Mouse (Mus musculus) liver, adult 2 months (tissue): ENCODE measurements around the gene Dppa4. TPM values are rescaled to one million over a fixed set of nuclear protein-coding genes. Genes with fewer than 3 reads are reported as not detected.

Experiments
- DNase-seq: peaks from one replicate; pipeline ENCODE4 v3.0.0-alpha.2; 2011; ENCODE audit warnings: low read depth, low spot score; ENCODE audit errors: extremely low read depth
- H3K27ac ChIP-seq: fragments of 200-500 bp; replicated peaks from 2 replicates; pipeline ENCODE4 v1.5.1; 2012; ENCODE audit warnings: low read depth, mild to moderate bottlenecking, control low read depth, inconsistent platforms, low read length; ENCODE audit not compliant: insufficient read depth
- H3K27me3 ChIP-seq: fragments of 200-500 bp; 2 replicates; pipeline ENCODE4 v1.6.1; 2012; ENCODE audit warnings: mild to moderate bottlenecking, moderate library complexity, low read length, inconsistent platforms; ENCODE audit not compliant: control insufficient read depth, insufficient read depth
- H3K36me3 ChIP-seq: fragments of 200-500 bp; 2 replicates; pipeline ENCODE4 v1.6.1; 2012; ENCODE audit warnings: low read length, inconsistent platforms; ENCODE audit not compliant: control insufficient read depth, insufficient read depth
- H3K4me1 ChIP-seq: fragments of 200-500 bp; 2 replicates; pipeline ENCODE4 v1.6.1; 2011; ENCODE audit warnings: low read length; ENCODE audit not compliant: control insufficient read depth, insufficient read depth
- H3K4me3 ChIP-seq: fragments of 200-500 bp; 2 replicates; pipeline ENCODE4 v1.5.1; 2011; ENCODE audit warnings: low read depth, mild to moderate bottlenecking, control low read depth, low read length, moderate library complexity; ENCODE audit not compliant: insufficient read depth
- H3K79me2 ChIP-seq: fragments of 200-500 bp; 2 replicates; pipeline ENCODE4 v1.6.1; 2012; ENCODE audit warnings: inconsistent platforms, mild to moderate bottlenecking, low read length, moderate library complexity; ENCODE audit not compliant: control insufficient read depth, insufficient read depth
- H3K9ac ChIP-seq: fragments of 200-500 bp; 2 replicates; pipeline ENCODE4 v1.6.1; 2012; ENCODE audit warnings: low read depth, mild to moderate bottlenecking, control low read depth, inconsistent platforms, low read length
- CTCF ChIP-seq: fragments of 200-500 bp; IDR thresholded peaks from 2 replicates; pipeline ENCODE4 v1.5.1; 2011; ENCODE audit warnings: low read depth, low read length, control low read depth
- POLR2A ChIP-seq: fragments of 200-500 bp; IDR thresholded peaks from 2 replicates; pipeline ENCODE4 v1.6.1; 2011; ENCODE audit warnings: low read length, control low read depth; ENCODE audit not compliant: insufficient read depth; ENCODE audit errors: extremely low read depth
- WGBS: fragments of 180-500 bp; shearing (Covaris S2); methylation state at CpG from one replicate; pipeline ENCODE4 v1.1.7; 2018; 5-methylcytosine and 5-hydroxymethylcytosine counted together
- polyA plus RNA-seq: library from polyadenylated mRNA; depleted of rRNA; stranded (reverse); fragments of >200 nt; gene quantifications from 2 replicates; pipeline ENCODE4 v1.2.3, GENCODE M21; 2012
- total RNA-seq: library from RNA; depleted of rRNA; stranded (reverse); fragments of >200 nt; gene quantifications from 2 replicates; pipeline ENCODE4 v1.2.3, GENCODE M21; 2014

The Dppa4 gene
- total and polyA plus RNA-seq, 2 experiments, result not detected

- WGBS, result 82% methylated on average over 4 of the region's 4 CpGs
- Histone ChIP-seq H3K79me2 (no peaks in the 10 kb centered on the region), H3K4me1 (no peaks in the 10 kb centered on the region), H3K27ac (no peak overlapping the region), H3K36me3 (no peaks in the 10 kb centered on the region), H3K4me3 (no peak overlapping the region), H3K9ac (no peak overlapping the region), H3K27me3 (no peaks in the 10 kb centered on the region)
- no peak for TF ChIP-seq POLR2A
- no peak for TF ChIP-seq CTCF
- no peak for DNase-seq
These were observed 24.0 kb upstream of the Dppa4 start for GRCm38 (mm10) chr16:48259519-48259918.

- WGBS, result 88% methylated on average over 1 of the region's 1 CpGs
- DNase-seq, result no peak
- Histone ChIP-seq H3K27ac (no peak overlapping the region), H3K36me3 (no peaks in the 10 kb centered on the region), H3K4me1 (no peaks in the 10 kb centered on the region), H3K9ac (no peak overlapping the region), H3K79me2 (no peaks in the 10 kb centered on the region), H3K27me3 (no peaks in the 10 kb centered on the region), H3K4me3 (no peak overlapping the region)
- no peak for TF ChIP-seq CTCF
- no peak for TF ChIP-seq POLR2A
These were observed 20.6 kb upstream of the Dppa4 start for GRCm38 (mm10) chr16:48262901-48263300.

- Histone ChIP-seq H3K9ac (no peak overlapping the region), H3K4me1 (no peaks in the 10 kb centered on the region), H3K36me3 (no peaks in the 10 kb centered on the region), H3K79me2 (no peaks in the 10 kb centered on the region), H3K27me3 (no peaks in the 10 kb centered on the region), H3K27ac (no peak overlapping the region), H3K4me3 (no peak overlapping the region)
- DNase-seq, result no peak
- no peak for TF ChIP-seq CTCF
- TF ChIP-seq POLR2A, result no peak
- WGBS, result 62% methylated on average over 4 of the region's 4 CpGs
These were observed 17.7 kb upstream of the Dppa4 start for GRCm38 (mm10) chr16:48265856-48266255.

DNA sequence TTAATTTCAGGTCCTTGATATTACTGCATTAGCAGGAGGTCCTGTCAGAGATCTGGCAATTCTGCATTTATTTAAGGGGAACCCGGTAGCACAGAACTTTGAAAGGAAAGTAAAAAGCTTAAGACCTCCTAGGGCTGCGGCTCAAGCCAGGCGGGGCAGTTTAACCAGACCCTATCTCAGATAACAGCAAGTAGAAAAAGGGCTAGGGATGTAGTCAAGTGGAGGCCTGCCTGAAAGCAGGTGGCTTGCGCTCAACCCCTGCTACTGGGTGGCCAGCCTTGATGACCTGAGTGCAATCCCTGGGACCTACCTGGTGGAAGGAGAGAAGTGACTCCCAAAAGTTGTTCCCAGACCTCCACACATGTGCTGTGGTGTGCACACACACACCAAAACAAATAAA, 6.6 kb upstream of the Dppa4 start:
- Histone ChIP-seq H3K4me1 (no peaks in the 10 kb centered on the region), H3K9ac (no peak overlapping the region), H3K36me3 (no peaks in the 10 kb centered on the region), H3K79me2 (no peaks in the 10 kb centered on the region), H3K27me3 (no peaks in the 10 kb centered on the region), H3K27ac (no peak overlapping the region), H3K4me3 (no peak overlapping the region)
- TF ChIP-seq POLR2A (no peak), CTCF (no peak)
- WGBS, result 81% methylated on average over 4 of the region's 4 CpGs
- no peak for DNase-seq

DNA sequence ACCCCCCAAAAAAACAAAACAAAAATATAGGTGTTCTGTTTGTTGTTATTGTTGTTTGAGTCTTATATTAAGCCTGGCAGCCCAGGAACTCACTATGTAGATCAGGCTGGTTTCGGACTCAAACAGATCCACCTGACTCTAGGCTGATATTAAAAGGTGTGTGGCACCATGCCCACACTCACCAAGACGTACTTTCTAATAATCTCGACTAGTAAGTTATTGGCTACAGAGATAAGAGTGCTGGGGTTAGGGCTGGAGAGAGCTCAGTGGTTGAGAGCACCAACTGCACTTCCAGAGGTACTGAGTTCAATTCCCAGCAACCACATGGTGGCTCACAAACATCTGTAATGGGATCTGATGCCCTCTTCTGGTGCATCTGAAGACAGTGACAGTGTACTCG, 2.6 kb upstream of the Dppa4 start:
- no peaks in the 10 kb centered on the region for H3K36me3 ChIP-seq
- H3K9ac ChIP-seq, result no peak overlapping the region
- H3K4me3 ChIP-seq, result no peak overlapping the region
- no peaks in the 10 kb centered on the region for H3K4me1 ChIP-seq
- H3K27ac ChIP-seq, result no peak overlapping the region
- TF ChIP-seq POLR2A, result no peak
- no peak for TF ChIP-seq CTCF
- no peaks in the 10 kb centered on the region for H3K79me2 ChIP-seq
- no peaks in the 10 kb centered on the region for H3K27me3 ChIP-seq
- 89% methylated on average over 4 of the region's 4 CpGs for WGBS
- no peak for DNase-seq

DNA sequence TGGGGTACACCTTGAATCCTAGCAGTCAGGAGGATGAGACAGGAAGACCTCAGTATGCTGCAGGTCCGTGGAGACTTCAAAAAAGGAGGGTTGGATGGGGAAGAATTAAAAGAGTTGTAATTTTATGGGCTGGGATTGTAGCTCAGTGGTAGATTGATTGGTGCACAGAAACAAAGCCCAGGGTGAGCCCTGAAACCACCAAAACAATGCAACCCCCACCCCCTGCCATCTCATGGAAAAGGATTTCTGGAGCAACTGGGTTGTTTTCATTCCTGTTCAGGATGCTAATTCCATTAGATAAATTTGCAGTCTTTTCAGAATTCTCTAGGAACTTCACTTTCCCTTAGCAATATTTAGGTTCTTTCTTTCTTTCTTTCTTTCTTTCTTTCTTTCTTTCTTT, 732 bp upstream of the Dppa4 start:
- TF ChIP-seq CTCF (no peak), POLR2A (no peak)
- no peak for DNase-seq
- Histone ChIP-seq H3K4me3 (no peak overlapping the region), H3K36me3 (no peaks in the 10 kb centered on the region), H3K27ac (no peak overlapping the region), H3K79me2 (no peaks in the 10 kb centered on the region), H3K27me3 (no peaks in the 10 kb centered on the region), H3K9ac (no peak overlapping the region), H3K4me1 (no peaks in the 10 kb centered on the region)
- WGBS, result 69% methylated on average over 1 of the region's 1 CpGs
